Mouse (Mus musculus): ENCODE results near the gene Slc2a3. TPM values are rescaled to one million over a fixed set of nuclear protein-coding genes. Genes with fewer than 3 reads are reported as not detected.

Gene Slc2a3
- polyA plus RNA-seq, 1 experiment from 2014 or later = 39.5 TPM

DNA sequence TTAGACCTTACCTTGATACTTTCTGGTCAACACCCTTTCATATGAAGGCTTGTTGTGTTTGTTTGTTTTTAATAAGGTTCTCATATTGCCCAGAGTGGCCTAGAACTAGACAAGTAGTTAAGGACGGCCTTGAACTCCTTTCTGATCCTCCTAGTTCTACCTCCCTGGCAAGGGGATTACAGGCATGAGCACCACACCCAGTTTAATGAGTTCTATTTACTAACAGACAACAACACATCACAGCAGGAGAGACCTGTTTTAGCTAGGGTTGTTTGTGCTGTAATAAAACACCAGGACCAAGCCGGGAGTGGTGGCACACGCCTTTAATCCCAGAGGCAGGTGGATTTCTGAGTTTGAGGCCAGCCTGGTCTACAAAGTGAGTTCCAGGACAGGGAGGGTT, 39.0 kb downstream of the Slc2a3 start:
- DNase-seq (ENCODE audit: low spot score) (no peak), ATAC-seq (ENCODE audit: insufficient read depth, low FRiP score, low TSS enrichment) (no peak)
- H3K9ac ChIP-seq (ENCODE audit: low read length) = no peak overlapping the region
- no peak overlapping the region for H3K4me2 ChIP-seq (ENCODE audit: low read depth)
- 60% methylated on average over 3 of the region's 3 CpGs for WGBS
- no peaks in the 10 kb centered on the region for H3K27me3 ChIP-seq (ENCODE audit: control insufficient read depth, insufficient read depth, low read length)
- H3K9me3 ChIP-seq (ENCODE audit: control insufficient read depth, low read length) = no peaks in the 10 kb centered on the region
- no peak overlapping the region for H3K27ac ChIP-seq (ENCODE audit: low read depth, low read length)
- no peaks in the 10 kb centered on the region; the same call in 1 of the 2 replicates for H3K4me1 ChIP-seq (ENCODE audit: control insufficient read depth, insufficient read depth, low read length)
- no peak overlapping the region for H3K4me3 ChIP-seq (ENCODE audit: low read depth, low read length)
- no peaks in the 10 kb centered on the region for H3K36me3 ChIP-seq (ENCODE audit: control insufficient read depth, insufficient read depth, low read length)

DNA sequence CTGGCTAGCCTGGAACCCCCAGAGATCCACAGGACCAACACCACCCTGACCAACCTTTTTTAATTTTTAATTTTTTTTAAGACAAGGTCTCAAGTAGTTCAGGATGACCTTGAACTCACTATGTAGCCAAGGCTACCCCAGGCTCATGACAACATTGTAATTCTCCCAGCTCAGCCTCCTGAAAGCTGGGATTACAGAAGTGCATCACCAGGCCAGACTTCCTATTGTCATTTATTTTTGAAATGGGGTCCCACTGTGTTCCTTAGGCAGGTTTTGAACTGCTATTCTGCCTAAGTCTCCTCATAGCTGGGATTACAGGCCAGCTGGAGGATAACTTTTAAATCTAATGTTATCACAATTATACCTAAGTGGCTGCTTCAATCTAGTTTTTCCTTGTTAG, 39.5 kb downstream of the Slc2a3 start:
- no peak overlapping the region for H3K4me2 ChIP-seq (ENCODE audit: low read depth)
- no peak for ATAC-seq (ENCODE audit: insufficient read depth, low FRiP score, low TSS enrichment)
- no peak for DNase-seq (ENCODE audit: low spot score)
- no peaks in the 10 kb centered on the region for H3K27me3 ChIP-seq (ENCODE audit: control insufficient read depth, insufficient read depth, low read length)
- no peak overlapping the region for H3K9ac ChIP-seq (ENCODE audit: low read length)
- no peaks in the 10 kb centered on the region for H3K36me3 ChIP-seq (ENCODE audit: control insufficient read depth, insufficient read depth, low read length)
- H3K9me3 ChIP-seq (ENCODE audit: control insufficient read depth, low read length) = no peaks in the 10 kb centered on the region
- no peak overlapping the region for H3K4me3 ChIP-seq (ENCODE audit: low read depth, low read length)
- no peak overlapping the region for H3K27ac ChIP-seq (ENCODE audit: low read depth, low read length)
- no peaks in the 10 kb centered on the region; the same call in 1 of the 2 replicates for H3K4me1 ChIP-seq (ENCODE audit: control insufficient read depth, insufficient read depth, low read length)

DNA sequence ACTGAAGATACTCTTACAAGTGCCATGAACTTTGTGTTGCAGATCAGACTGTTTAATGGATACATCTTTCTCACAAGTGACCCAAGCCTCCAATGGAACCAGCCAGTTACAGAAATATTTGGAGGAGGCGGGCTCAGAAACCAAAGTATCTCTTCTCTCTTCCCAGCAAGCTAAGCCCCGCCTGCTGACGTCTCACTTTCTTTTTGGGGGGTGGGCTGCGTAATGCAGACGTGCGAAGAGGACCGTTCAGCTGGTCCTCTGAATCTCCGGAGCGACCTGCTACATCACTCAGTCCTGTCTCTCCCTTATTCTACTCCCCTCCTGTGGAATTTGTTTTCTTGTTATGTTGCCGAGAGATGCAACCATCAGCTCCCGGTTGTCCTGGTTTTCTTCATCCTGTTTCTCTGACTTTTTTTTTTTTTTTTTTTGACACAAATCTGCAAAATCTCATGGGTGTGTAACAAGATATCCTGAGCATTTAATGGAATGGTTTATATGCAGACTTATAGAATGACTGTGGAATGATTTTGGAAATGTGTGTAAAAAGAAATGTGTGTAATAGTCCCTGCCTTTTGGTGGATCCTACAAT, 40.3 kb downstream of the Slc2a3 start:
- peak overlapping the region; percentile 43 for H3K4me2 ChIP-seq (ENCODE audit: low read depth)
- H3K27ac ChIP-seq (ENCODE audit: low read depth, low read length) = no peak overlapping the region
- peak; percentile 84 for DNase-seq (ENCODE audit: low spot score)
- H3K4me1 ChIP-seq (ENCODE audit: control insufficient read depth, insufficient read depth, low read length) = no peaks in the 10 kb centered on the region; the same call in 1 of the 2 replicates
- under 1% methylated on average over 11 of the region's 11 CpGs for WGBS
- H3K9ac ChIP-seq (ENCODE audit: low read length) = no peak overlapping the region
- ATAC-seq (ENCODE audit: insufficient read depth, low FRiP score, low TSS enrichment) = no peak
- no peaks in the 10 kb centered on the region for H3K27me3 ChIP-seq (ENCODE audit: control insufficient read depth, insufficient read depth, low read length)
- H3K36me3 ChIP-seq (ENCODE audit: control insufficient read depth, insufficient read depth, low read length) = no peaks in the 10 kb centered on the region
- peak overlapping the region; percentile 25; the same call in 1 of the 2 replicates for H3K4me3 ChIP-seq (ENCODE audit: low read depth, low read length)
- H3K9me3 ChIP-seq (ENCODE audit: control insufficient read depth, low read length) = no peaks in the 10 kb centered on the region

DNA sequence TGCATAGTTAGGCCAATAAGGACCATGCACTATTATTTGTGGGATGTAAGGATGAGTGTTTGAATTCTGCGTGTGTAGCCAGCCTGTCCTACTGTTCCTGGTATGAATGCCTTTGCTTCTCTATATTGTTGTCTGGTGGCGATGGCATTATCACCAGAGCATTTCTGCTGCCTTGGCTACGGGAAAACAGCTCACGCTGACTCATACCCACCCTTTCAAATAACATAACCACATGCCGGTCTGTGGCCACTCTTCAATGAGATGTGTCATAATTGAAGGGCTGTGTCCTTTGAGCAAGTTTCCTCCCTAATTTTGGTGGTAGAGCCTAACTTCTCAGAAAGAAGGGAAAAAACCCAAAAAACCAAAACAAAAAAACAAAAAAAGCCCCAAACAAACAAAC, 42.7 kb downstream of the Slc2a3 start:
- H3K36me3 ChIP-seq (ENCODE audit: control insufficient read depth, insufficient read depth, low read length) = no peaks in the 10 kb centered on the region
- no peak overlapping the region for H3K4me2 ChIP-seq (ENCODE audit: low read depth)
- H3K9me3 ChIP-seq (ENCODE audit: control insufficient read depth, low read length) = no peaks in the 10 kb centered on the region
- H3K27ac ChIP-seq (ENCODE audit: low read depth, low read length) = no peak overlapping the region
- no peak overlapping the region for H3K4me3 ChIP-seq (ENCODE audit: low read depth, low read length)
- no peak; the same call in 1 of the 2 replicates for ATAC-seq (ENCODE audit: insufficient read depth, low FRiP score, low TSS enrichment)
- DNase-seq (ENCODE audit: low spot score) = no peak
- WGBS = 88% methylated on average over 5 of the region's 5 CpGs
- H3K9ac ChIP-seq (ENCODE audit: low read length) = no peak overlapping the region
- H3K4me1 ChIP-seq (ENCODE audit: control insufficient read depth, insufficient read depth, low read length) = no peaks in the 10 kb centered on the region
- no peaks in the 10 kb centered on the region for H3K27me3 ChIP-seq (ENCODE audit: control insufficient read depth, insufficient read depth, low read length)

DNA sequence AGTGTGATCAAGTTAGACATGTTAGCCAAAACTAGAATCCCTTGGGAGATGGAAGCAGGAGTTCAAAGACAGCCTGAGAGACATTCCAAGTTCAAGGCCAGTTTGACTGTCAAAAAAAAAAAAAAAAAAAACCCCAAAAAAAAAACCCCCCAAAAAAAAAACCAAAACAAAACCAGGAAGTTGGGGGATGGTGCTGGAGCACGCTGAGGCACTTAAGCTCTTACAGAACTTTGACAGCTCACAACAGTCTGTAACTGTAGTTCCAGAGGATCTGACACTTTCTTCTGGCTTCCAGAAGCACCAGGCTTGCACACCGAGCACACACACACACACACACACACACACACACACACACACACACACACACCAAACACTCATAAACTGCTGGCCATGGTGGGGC, 45.5 kb downstream of the Slc2a3 start:
- Histone ChIP-seq H3K27ac (ENCODE audit: low read depth, low read length) (no peak overlapping the region), H3K36me3 (ENCODE audit: control insufficient read depth, insufficient read depth, low read length) (no peaks in the 10 kb centered on the region), H3K4me2 (ENCODE audit: low read depth) (no peak overlapping the region), H3K9ac (ENCODE audit: low read length) (no peak overlapping the region), H3K27me3 (ENCODE audit: control insufficient read depth, insufficient read depth, low read length) (no peaks in the 10 kb centered on the region), H3K9me3 (ENCODE audit: control insufficient read depth, low read length) (no peaks in the 10 kb centered on the region), H3K4me3 (ENCODE audit: low read depth, low read length) (no peak overlapping the region), H3K4me1 (ENCODE audit: control insufficient read depth, insufficient read depth, low read length) (no peaks in the 10 kb centered on the region)
- 68% methylated on average over 2 of the region's 2 CpGs for WGBS
- ATAC-seq (ENCODE audit: insufficient read depth, low FRiP score, low TSS enrichment) = no peak
- no peak for DNase-seq (ENCODE audit: low spot score)

DNA sequence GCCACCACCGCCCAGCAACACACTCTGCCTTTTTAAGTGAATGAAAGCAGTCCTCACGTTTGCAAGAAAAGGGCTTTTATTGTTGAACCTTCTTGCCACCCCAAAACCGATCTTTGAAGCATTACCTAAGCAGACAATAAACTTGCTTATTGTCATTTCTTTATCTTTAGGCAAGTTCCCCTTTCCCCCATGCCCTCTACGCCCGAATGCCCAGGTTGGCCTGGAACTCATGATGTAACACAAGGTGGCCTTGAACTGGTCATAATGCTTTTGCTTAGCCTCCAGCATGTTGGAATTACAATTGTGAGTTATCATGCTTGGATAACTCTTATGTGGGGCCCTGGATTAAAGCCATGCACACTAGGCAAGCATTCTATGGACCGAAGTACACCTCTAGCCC, 50.9 kb downstream of the Slc2a3 start:
- DNase-seq (ENCODE audit: low spot score) (no peak), ATAC-seq (ENCODE audit: insufficient read depth, low FRiP score, low TSS enrichment) (no peak)
- no peak overlapping the region for H3K9ac ChIP-seq (ENCODE audit: low read length)
- H3K27me3 ChIP-seq (ENCODE audit: control insufficient read depth, insufficient read depth, low read length) = no peaks in the 10 kb centered on the region
- H3K4me3 ChIP-seq (ENCODE audit: low read depth, low read length) = no peak overlapping the region
- no peaks in the 10 kb centered on the region for H3K4me1 ChIP-seq (ENCODE audit: control insufficient read depth, insufficient read depth, low read length)
- no peaks in the 10 kb centered on the region for H3K9me3 ChIP-seq (ENCODE audit: control insufficient read depth, low read length)
- no peaks in the 10 kb centered on the region for H3K36me3 ChIP-seq (ENCODE audit: control insufficient read depth, insufficient read depth, low read length)
- no peak overlapping the region for H3K4me2 ChIP-seq (ENCODE audit: low read depth)
- 90% methylated on average over 6 of the region's 6 CpGs for whole genome bisulfite sequencing
- no peak overlapping the region for H3K27ac ChIP-seq (ENCODE audit: low read depth, low read length)

DNA sequence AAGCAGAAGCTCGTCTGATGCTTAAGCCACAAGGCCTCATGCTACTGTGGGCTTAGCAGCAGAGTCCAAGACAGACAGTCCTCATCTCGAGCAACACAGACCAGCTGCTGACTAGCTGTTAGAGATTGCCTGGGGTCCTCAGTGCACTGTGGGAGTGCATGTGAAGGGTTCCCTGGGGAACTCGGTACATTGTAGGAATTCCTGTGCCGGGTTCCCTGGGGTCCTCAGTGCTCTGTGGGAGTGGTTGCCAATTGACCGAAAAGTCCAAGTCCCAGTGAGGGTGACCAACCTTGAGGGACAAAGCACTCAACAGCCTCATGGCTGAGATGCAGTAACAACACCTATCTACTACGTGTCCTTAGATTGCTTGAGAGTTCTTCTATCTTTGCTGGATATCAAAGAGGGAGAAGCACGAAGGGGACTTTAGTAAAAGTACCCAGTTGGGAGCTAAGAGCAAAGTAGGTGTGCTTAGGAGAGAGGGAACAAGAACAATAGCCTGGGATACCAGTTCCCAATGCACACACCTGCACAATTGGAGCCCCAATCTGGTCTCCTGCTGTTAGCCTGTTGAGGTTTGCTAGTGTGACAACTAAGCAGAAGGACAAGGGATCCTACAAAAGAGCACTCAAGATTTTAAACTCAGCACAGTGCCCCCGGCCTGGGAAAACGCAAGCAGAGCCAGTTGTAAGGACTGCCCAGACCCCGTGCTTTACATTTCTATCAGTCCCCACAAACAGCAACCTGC, 56.8 kb downstream of the Slc2a3 start:
- peaks cover 12% of the 10 kb centered on the region for H3K27me3 ChIP-seq (ENCODE audit: control insufficient read depth, insufficient read depth, low read length)
- no peak for DNase-seq (ENCODE audit: low spot score)

DNA sequence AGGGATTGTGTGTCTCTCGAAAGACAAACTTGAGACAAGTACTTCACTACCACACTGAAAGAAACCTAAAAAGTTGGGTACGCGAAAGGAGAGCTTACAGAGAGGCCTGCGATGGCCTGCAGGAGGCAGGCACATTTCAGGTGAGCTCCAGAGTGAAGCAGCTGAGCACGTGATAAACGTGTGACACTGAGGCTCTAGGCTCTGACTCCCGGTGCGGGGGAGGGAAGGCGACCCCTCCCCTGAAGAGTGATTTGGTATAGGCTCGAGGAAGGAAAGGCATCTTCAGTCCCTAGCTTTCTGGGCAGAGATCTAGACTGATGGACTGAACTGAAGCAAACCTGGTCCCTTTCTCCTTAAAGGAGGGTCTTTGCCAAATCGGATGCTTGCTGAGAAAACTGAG, 58.1 kb downstream of the Slc2a3 start:
- 16% methylated on average over 11 of the region's 11 CpGs for WGBS
- Histone ChIP-seq H3K36me3 (ENCODE audit: control insufficient read depth, insufficient read depth, low read length) (no peaks in the 10 kb centered on the region), H3K4me2 (ENCODE audit: low read depth) (no peak overlapping the region), H3K9ac (ENCODE audit: low read length) (no peak overlapping the region), H3K9me3 (ENCODE audit: control insufficient read depth, low read length) (no peaks in the 10 kb centered on the region), H3K4me3 (ENCODE audit: low read depth, low read length) (no peak overlapping the region), H3K27me3 (ENCODE audit: control insufficient read depth, insufficient read depth, low read length) (peaks cover 12% of the 10 kb centered on the region), H3K27ac (ENCODE audit: low read depth, low read length) (no peak overlapping the region), H3K4me1 (ENCODE audit: control insufficient read depth, insufficient read depth, low read length) (no peaks in the 10 kb centered on the region)
- DNase-seq (ENCODE audit: low spot score) (no peak), ATAC-seq (ENCODE audit: insufficient read depth, low FRiP score, low TSS enrichment) (no peak)

More for the DNA sequence above, 56.8 kb downstream of the Slc2a3 start:
- Histone ChIP-seq H3K4me1 (ENCODE audit: control insufficient read depth, insufficient read depth, low read length) (no peaks in the 10 kb centered on the region), H3K4me2 (ENCODE audit: low read depth) (no peak overlapping the region), H3K36me3 (ENCODE audit: control insufficient read depth, insufficient read depth, low read length) (no peaks in the 10 kb centered on the region), H3K4me3 (ENCODE audit: low read depth, low read length) (no peak overlapping the region), H3K9ac (ENCODE audit: low read length) (no peak overlapping the region), H3K27ac (ENCODE audit: low read depth, low read length) (no peak overlapping the region), H3K9me3 (ENCODE audit: control insufficient read depth, low read length) (no peaks in the 10 kb centered on the region)
- no peak for ATAC-seq (ENCODE audit: insufficient read depth, low FRiP score, low TSS enrichment)
- WGBS = 17% methylated on average over 10 of the region's 10 CpGs
